Mouse (Mus musculus) midbrain, postnatal 0 days (tissue): Measurements from ENCODE around the gene Myl6. TPM values are rescaled to one million over a fixed set of nuclear protein-coding genes. Genes with fewer than 3 reads are reported as not detected.
A peak's percentile ranks its signal among the peaks of the same experiment; 100 is the strongest.
"Not testable (repeated sequence)": the region's sequence is repeated elsewhere in the genome, so short reads cannot be mapped to it uniquely, and the experiment has no call there.

Source experiments
- ATAC-seq: fragments of 200-750 bp; cut with Nextera tagmentation; 2 replicates; pipeline ENCODE4 v1.8.0; 2017; ENCODE audit warnings: moderate number of reproducible peaks, mild to moderate bottlenecking, moderate TSS enrichment, moderate library complexity; ENCODE audit not compliant: low FRiP score
- DNase-seq: peaks from one replicate; pipeline ENCODE4 v3.0.0-alpha.2; 2015; ENCODE audit warnings: low spot score
- H3K27ac ChIP-seq: fragments of 300-500 bp; sonication (generic); 2 replicates; pipeline ENCODE4 v1.5.1; 2014; ENCODE audit warnings: low read depth, mild to moderate bottlenecking, low read length, mixed read lengths
- H3K27me3 ChIP-seq: fragments of 300-500 bp; sonication (generic); 2 replicates; pipeline ENCODE4 v1.6.1; 2014; ENCODE audit warnings: low read length, control low read depth, mixed read lengths; ENCODE audit not compliant: insufficient read depth
- H3K36me3 ChIP-seq: fragments of 300-500 bp; sonication (generic); 2 replicates; pipeline ENCODE4 v1.6.1; 2014; ENCODE audit warnings: low read length, control low read depth, mixed read lengths; ENCODE audit not compliant: insufficient read depth
- H3K4me1 ChIP-seq: fragments of 300-500 bp; sonication (generic); 2 replicates; pipeline ENCODE4 v1.6.1; 2014; ENCODE audit warnings: mild to moderate bottlenecking, control low read depth, antibody characterized with exemption, low read length, mixed read lengths; ENCODE audit not compliant: insufficient read depth
- H3K4me2 ChIP-seq: fragments of 300-500 bp; sonication (generic); 2 replicates; pipeline ENCODE4 v1.6.1; 2014; ENCODE audit warnings: low read depth, mild to moderate bottlenecking, low read length, mixed read lengths; ENCODE audit not compliant: poor library complexity, severe bottlenecking
- H3K4me3 ChIP-seq: fragments of 300-500 bp; sonication (generic); 2 replicates; pipeline ENCODE4 v1.5.1; 2014; ENCODE audit warnings: low read depth, mild to moderate bottlenecking, low read length, moderate library complexity
- H3K9ac ChIP-seq: fragments of 300-500 bp; sonication (generic); replicated peaks from 2 replicates; pipeline ENCODE4 v1.6.1; 2014; ENCODE audit warnings: mild to moderate bottlenecking, low read length, moderate library complexity, mixed read lengths; ENCODE audit not compliant: poor library complexity, severe bottlenecking
- H3K9me3 ChIP-seq: fragments of 300-500 bp; sonication (generic); 2 replicates; pipeline ENCODE4 v1.6.1; 2016; ENCODE audit warnings: low read length, control low read depth
- CTCF ChIP-seq: IDR thresholded peaks from 2 replicates; pipeline ENCODE4 v1.5.1; 2016; ENCODE audit warnings: antibody characterized with exemption, mild to moderate bottlenecking
- WGBS: fragments of 180-500 bp; shearing (Covaris S2); extraction: QIAGEN DNeasy Blood & Tissue Kit; methylation state at CpG from one replicate; pipeline ENCODE4 v1.1.7; 2014; 5-methylcytosine and 5-hydroxymethylcytosine counted together
- polyA plus RNA-seq: library from polyadenylated mRNA; unstranded; fragments of >200 nt; fragmentation: Nextera tagmentation; extraction: Ambion mirVana; gene quantifications from 2 replicates; pipeline ENCODE4 v1.2.1, GENCODE M21; 2015
- total RNA-seq: library from RNA; depleted of rRNA; stranded (reverse); fragments of >200 nt; gene quantifications from 2 replicates; pipeline ENCODE4 v1.2.3, GENCODE M21; 2014

Myl6 gene
- total and polyA plus RNA-seq, 2 experiments from 2014 or later = 648 to 946 TPM

DNA sequence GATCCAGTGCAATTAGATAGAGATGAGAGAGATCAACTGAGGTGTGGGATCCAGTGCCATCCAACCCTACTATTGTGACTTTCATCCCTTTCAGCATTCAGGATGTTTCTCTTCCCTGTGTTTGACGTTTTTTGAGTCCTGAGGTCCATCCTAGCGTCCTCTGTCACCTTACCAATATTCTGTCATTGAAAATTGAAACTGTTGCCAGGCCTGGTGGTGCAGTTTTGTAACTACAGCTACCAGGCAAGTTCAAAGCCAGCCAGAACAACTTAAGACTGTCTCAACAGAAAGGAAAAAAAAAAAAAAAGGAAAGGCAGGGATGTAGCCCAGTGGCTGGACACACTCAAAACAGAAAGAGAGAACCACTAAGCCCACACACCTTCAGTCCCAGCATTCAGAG, 1.3 kb upstream of the Myl6 start:
- WGBS = 83% methylated on average over 2 of the region's 2 CpGs
- peak; percentile 21; the same call in 1 of the 2 replicates for TF ChIP-seq CTCF
- Histone ChIP-seq H3K9ac (no peak overlapping the region; the same call in 1 of the 2 replicates), H3K4me2 (peak overlapping the region; percentile 62), H3K36me3 (peaks cover 7% of the 10 kb centered on the region), H3K9me3 (no peaks in the 10 kb centered on the region), H3K4me3 (peak overlapping the region; percentile 80; the same call in 1 of the 2 replicates), H3K27me3 (no peaks in the 10 kb centered on the region), H3K27ac (peak overlapping the region; percentile 94; the same call in 1 of the 2 replicates), H3K4me1 (peaks cover 25% of the 10 kb centered on the region; the same call in 1 of the 2 replicates)
- ATAC-seq (no peak), DNase-seq (no peak)

GRCm38 (mm10) chr10:128494667-128495245, 811 bp upstream of the Myl6 start:
- H3K4me1 ChIP-seq = peaks cover 25% of the 10 kb centered on the region; the same call in 1 of the 2 replicates
- peak; percentile 20; the same call in 1 of the 2 replicates for TF ChIP-seq CTCF
- H3K9ac ChIP-seq = peak overlapping the region; percentile 85
- ATAC-seq (no peak), DNase-seq (no peak)
- peak overlapping the region; percentile 80 for H3K4me3 ChIP-seq
- H3K36me3 ChIP-seq = peaks cover 12% of the 10 kb centered on the region
- WGBS = 58% methylated on average over 11 of the region's 11 CpGs
- no peaks in the 10 kb centered on the region for H3K9me3 ChIP-seq
- H3K4me2 ChIP-seq = peak overlapping the region; percentile 62
- H3K27ac ChIP-seq = peak overlapping the region; percentile 94
- no peaks in the 10 kb centered on the region for H3K27me3 ChIP-seq

DNA sequence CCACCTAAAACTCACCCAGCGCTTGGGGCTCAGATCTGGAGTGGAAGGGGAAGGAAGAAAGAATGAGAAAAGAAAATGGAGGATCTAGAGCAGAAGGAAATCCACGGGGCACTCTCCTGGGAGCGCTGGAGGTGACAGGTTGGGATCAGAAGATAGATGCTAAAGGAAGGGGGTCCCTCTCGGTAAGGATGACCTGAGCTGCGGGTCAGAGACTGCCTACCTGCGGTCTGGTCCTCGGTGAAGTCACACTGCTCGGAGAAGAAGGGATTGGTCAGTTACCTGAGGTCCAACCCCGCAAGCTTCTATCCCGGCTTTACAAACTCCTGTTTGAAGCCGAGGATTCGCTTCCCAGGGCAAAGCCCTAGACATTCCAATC, 638 bp downstream of the Myl6 start:
- H3K36me3 ChIP-seq = peaks cover 25% of the 10 kb centered on the region
- ATAC-seq = peak; percentile 32
- no peaks in the 10 kb centered on the region for H3K27me3 ChIP-seq
- peak overlapping the region; percentile 71 for H3K4me2 ChIP-seq
- TF ChIP-seq CTCF = no peak
- H3K4me3 ChIP-seq = peak overlapping the region; percentile 80
- DNase-seq = peak; percentile 35
- peaks cover 25% of the 10 kb centered on the region; the same call in 1 of the 2 replicates for H3K4me1 ChIP-seq
- no peaks in the 10 kb centered on the region for H3K9me3 ChIP-seq
- WGBS = 0% methylated on average over 12 of the region's 12 CpGs
- H3K9ac ChIP-seq = peak overlapping the region; percentile 85
- H3K27ac ChIP-seq = peak overlapping the region; percentile 94

DNA sequence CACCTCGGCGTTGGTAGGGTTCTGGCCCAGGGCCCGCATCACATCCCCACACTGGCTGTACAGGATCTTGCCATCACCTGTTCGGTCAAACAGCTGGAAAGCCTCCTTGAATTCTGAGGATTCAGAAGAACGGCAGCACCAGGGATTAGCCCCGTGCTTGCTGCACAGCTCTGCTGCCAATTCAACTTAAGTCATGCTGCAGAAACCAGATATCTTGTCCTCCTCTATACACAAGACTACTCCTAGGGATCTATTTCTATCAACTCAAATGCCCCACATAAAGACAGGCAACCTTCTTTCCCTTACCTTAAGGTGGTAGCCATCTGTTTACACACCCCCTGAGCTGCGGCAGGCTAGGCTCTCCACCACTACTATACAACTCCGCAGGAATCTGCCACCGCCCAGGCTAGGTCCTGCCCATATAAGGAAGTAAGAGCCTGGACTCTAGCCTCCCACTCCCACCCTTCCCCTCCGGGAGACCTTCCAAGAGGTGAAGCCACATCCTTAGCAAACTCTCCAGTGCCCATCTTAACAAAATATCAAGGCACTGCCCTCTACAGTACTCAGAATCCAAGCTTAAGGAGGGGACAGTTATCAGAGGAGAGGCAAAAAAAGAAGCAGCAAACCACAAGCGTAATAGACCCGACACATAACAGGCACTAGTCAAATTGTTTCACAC, 1.2 kb downstream of the Myl6 start:
- no peak for TF ChIP-seq CTCF
- ATAC-seq = peak; percentile 36
- H3K4me2 ChIP-seq = peak overlapping the region; percentile 71

GRCm38 (mm10) chr10:128492051-128492450, 1.9 kb downstream of the Myl6 start:
- H3K9me3 ChIP-seq, H3K27me3 ChIP-seq, DNase-seq, ATAC-seq: not testable (repeated sequence)
- peaks cover 38% of the 10 kb centered on the region for H3K36me3 ChIP-seq
- peak overlapping the region; percentile 85 for H3K9ac ChIP-seq
- peak overlapping the region; percentile 80 for H3K4me3 ChIP-seq
- peaks cover 16% of the 10 kb centered on the region; the same call in 1 of the 2 replicates for H3K4me1 ChIP-seq
- H3K4me2 ChIP-seq = peak overlapping the region; percentile 71
- WGBS = 72% methylated on average over 6 of the region's 8 CpGs
- peak overlapping the region; percentile 55; the same call in 1 of the 2 replicates for H3K27ac ChIP-seq

More for the DNA sequence above, 1.2 kb downstream of the Myl6 start:
- H3K4me3 ChIP-seq = peak overlapping the region; percentile 80
- peaks cover 19% of the 10 kb centered on the region; the same call in 1 of the 2 replicates for H3K4me1 ChIP-seq
- H3K27ac ChIP-seq = peak overlapping the region; percentile 94
- 19% methylated on average over 12 of the region's 12 CpGs for WGBS
- no peaks in the 10 kb centered on the region for H3K27me3 ChIP-seq
- H3K36me3 ChIP-seq = peaks cover 30% of the 10 kb centered on the region
- H3K9ac ChIP-seq = peak overlapping the region; percentile 85
- no peaks in the 10 kb centered on the region for H3K9me3 ChIP-seq
- peak; percentile 58 for DNase-seq

GRCm38 (mm10) chr10:128491495-128491894, 2.5 kb downstream of the Myl6 start:
- WGBS = 64% methylated on average over 6 of the region's 6 CpGs
- ATAC-seq (no peak), DNase-seq (no peak)
- no peak for TF ChIP-seq CTCF
- peak overlapping the region; percentile 80; the same call in 1 of the 2 replicates for H3K4me3 ChIP-seq
- peak overlapping the region; percentile 55; the same call in 1 of the 2 replicates for H3K27ac ChIP-seq
- H3K4me2 ChIP-seq = peak overlapping the region; percentile 71
- peaks cover 41% of the 10 kb centered on the region for H3K36me3 ChIP-seq
- peak overlapping the region; percentile 39 for H3K9ac ChIP-seq
- H3K9me3 ChIP-seq = no peaks in the 10 kb centered on the region
- H3K4me1 ChIP-seq = peaks cover 15% of the 10 kb centered on the region; the same call in 1 of the 2 replicates
- H3K27me3 ChIP-seq = no peaks in the 10 kb centered on the region
